Mouse (Mus musculus) intestine, postnatal 0 days (tissue): ENCODE measurements at regions not wholly inside any gene's neighbourhood (a gene's known extent, or its start where the extent isn't known, plus 50 kb on each side); places are given as distances from the start of the nearest gene placed in this dataset.

Experiments used
- ATAC-seq: fragments of 200-750 bp; cut with Nextera tagmentation; 2 replicates; pipeline ENCODE4 v1.8.0; 2017; ENCODE audit warnings: mild to moderate bottlenecking, moderate TSS enrichment, moderate library complexity
- H3K27ac ChIP-seq: fragments of 300-500 bp; sonication (generic); 2 replicates; pipeline ENCODE4 v1.5.1; 2014; ENCODE audit warnings: mild to moderate bottlenecking, low read depth, low read length, moderate library complexity
- H3K27me3 ChIP-seq: fragments of 300-500 bp; sonication (generic); replicated peaks from 2 replicates; pipeline ENCODE4 v1.6.1; 2014; ENCODE audit warnings: low read length, mixed read lengths; ENCODE audit not compliant: control insufficient read depth, insufficient read depth
- H3K36me3 ChIP-seq: fragments of 300-500 bp; sonication (generic); 2 replicates; pipeline ENCODE4 v1.6.1; 2014; ENCODE audit warnings: mild to moderate bottlenecking, moderate library complexity; ENCODE audit not compliant: control insufficient read depth, insufficient read depth
- H3K4me1 ChIP-seq: fragments of 300-500 bp; sonication (generic); replicated peaks from 2 replicates; pipeline ENCODE4 v1.6.1; 2014; ENCODE audit warnings: antibody characterized with exemption, low read length, mixed read lengths; ENCODE audit not compliant: control insufficient read depth, insufficient read depth
- H3K4me2 ChIP-seq: fragments of 300-500 bp; sonication (generic); replicated peaks from 2 replicates; pipeline ENCODE4 v1.6.1; 2014; ENCODE audit warnings: low read depth, mild to moderate bottlenecking, moderate library complexity
- H3K4me3 ChIP-seq: fragments of 300-500 bp; sonication (generic); 2 replicates; pipeline ENCODE4 v1.5.1; 2014; ENCODE audit warnings: low read depth, low read length
- H3K9ac ChIP-seq: fragments of 300-500 bp; sonication (generic); 2 replicates; pipeline ENCODE4 v1.6.1; 2014; ENCODE audit warnings: mild to moderate bottlenecking, low read depth, low read length
- H3K9me3 ChIP-seq: fragments of 300-500 bp; sonication (generic); 2 replicates; pipeline ENCODE4 v1.6.1; 2016; ENCODE audit warnings: mixed run types; ENCODE audit not compliant: control insufficient read depth
- CTCF ChIP-seq: sonication (generic); IDR thresholded peaks from 2 replicates; pipeline ENCODE4 v1.5.1; 2016; ENCODE audit warnings: low read depth, mild to moderate bottlenecking, control low read depth, antibody characterized with exemption, moderate library complexity
- WGBS: fragments of 180-500 bp; shearing (Covaris S2); extraction: QIAGEN DNeasy Blood & Tissue Kit; methylation state at CpG from one replicate; pipeline ENCODE4 v1.1.7; 2014; 5-methylcytosine and 5-hydroxymethylcytosine counted together

DNA sequence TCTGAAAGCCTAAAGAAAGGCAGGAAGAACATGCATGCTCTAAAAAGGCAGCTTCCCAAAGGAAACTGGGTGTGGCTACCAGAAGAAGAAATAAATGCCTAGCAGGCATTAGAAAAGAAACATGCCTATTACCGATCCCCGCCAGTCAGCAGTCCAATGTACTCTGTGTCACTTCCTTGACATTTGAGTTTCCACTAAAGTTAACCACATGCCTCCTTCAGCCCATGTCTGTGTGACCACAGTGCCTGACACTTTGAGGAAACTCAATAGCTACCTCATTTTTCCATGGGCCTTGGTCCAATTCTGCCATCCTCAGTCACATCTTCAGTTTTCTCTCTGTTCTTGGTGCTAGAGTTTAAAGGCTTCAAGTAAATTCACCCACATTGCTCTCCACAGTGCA lies 233.7 kb upstream of the Isx start:
- Histone ChIP-seq H3K9me3 (no peaks in the 10 kb centered on the region), H3K36me3 (no peaks in the 10 kb centered on the region), H3K9ac (no peak overlapping the region), H3K4me3 (no peak overlapping the region), H3K4me2 (no peak overlapping the region), H3K27ac (no peak overlapping the region), H3K4me1 (no peaks in the 10 kb centered on the region), H3K27me3 (no peaks in the 10 kb centered on the region)
- 73% methylated on average over 2 of the region's 2 CpGs for WGBS
- TF ChIP-seq CTCF = no peak
- ATAC-seq = no peak

DNA sequence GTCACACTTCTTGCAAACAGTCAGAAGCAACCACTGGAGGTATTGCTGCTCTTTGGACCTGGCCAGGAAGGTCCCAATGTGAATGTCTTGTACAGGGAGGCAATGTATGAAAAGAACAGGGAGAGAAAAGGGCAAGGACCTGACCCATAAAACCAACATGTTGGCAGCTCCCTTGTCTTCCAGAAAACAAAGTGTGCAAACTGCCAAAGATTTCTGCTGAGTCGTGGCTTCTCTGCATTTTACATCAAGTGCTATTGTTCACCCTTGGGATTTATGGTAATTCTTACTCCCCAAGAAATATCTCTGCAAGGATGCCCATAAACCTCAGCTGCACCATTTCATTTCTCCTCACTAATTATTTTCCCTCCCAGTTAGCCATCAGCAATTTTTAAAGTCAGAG lies 232.3 kb upstream of the Isx start:
- ATAC-seq = no peak
- no peak overlapping the region for H3K27ac ChIP-seq
- no peak overlapping the region for H3K4me2 ChIP-seq
- no peak overlapping the region for H3K9ac ChIP-seq
- no peaks in the 10 kb centered on the region for H3K9me3 ChIP-seq
- H3K36me3 ChIP-seq = no peaks in the 10 kb centered on the region
- no peaks in the 10 kb centered on the region for H3K4me1 ChIP-seq
- no peaks in the 10 kb centered on the region for H3K27me3 ChIP-seq
- WGBS = 63% methylated on average over 1 of the region's 1 CpGs
- no peak for TF ChIP-seq CTCF
- H3K4me3 ChIP-seq = no peak overlapping the region

DNA sequence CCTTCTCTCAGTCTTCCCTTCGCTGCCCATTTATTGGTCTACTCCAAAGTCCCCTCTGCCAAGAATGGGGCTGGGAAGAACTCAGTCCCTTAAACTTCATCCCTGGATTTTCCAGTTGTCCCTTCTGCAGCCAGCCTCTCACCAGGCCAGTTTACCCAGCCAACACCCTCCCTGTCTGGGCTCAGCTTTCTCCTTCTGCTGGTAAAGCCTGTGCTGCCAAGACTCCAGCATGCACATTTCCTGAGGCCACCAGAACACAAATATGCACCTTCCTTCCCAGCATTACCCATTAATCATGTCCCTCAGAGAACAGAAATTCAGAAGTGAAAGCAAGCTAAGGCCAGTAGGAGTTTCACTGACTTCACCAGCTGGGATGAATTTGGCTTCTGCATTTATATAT lies 213.0 kb upstream of the Isx start:
- TF ChIP-seq CTCF = no peak
- no peak overlapping the region for H3K4me2 ChIP-seq
- ATAC-seq = no peak
- H3K9me3 ChIP-seq = no peaks in the 10 kb centered on the region
- no peaks in the 10 kb centered on the region for H3K36me3 ChIP-seq
- H3K9ac ChIP-seq = no peak overlapping the region
- no peaks in the 10 kb centered on the region for H3K27me3 ChIP-seq
- H3K27ac ChIP-seq = no peak overlapping the region
- WGBS = 96% methylated on average over 1 of the region's 1 CpGs
- no peaks in the 10 kb centered on the region for H3K4me1 ChIP-seq
- no peak overlapping the region for H3K4me3 ChIP-seq

DNA sequence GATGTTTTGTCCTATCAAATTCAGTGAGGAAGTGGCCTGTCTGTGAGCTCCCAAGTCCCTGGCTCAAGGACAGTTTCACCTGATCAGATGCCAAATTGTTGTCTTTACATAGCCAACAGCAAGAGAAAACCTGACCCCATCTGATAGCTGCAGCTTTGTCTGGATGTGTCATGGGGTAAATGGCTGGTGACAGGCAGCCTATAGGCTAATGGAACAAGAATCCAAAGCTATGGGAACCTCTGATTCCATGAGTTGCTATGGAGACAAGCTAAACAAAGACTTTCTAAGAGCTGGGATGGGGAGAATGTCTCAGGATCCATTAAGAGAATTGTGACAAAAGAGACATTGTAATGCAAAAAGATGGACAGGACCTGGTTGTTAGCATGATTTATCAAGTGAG lies 184.6 kb upstream of the Isx start:
- no peak overlapping the region for H3K4me3 ChIP-seq
- H3K36me3 ChIP-seq = no peaks in the 10 kb centered on the region
- no peak for ATAC-seq
- no peak overlapping the region for H3K27ac ChIP-seq
- no peaks in the 10 kb centered on the region for H3K27me3 ChIP-seq
- no peak for TF ChIP-seq CTCF
- no peak overlapping the region for H3K9ac ChIP-seq
- no peak overlapping the region for H3K4me2 ChIP-seq
- no peaks in the 10 kb centered on the region for H3K9me3 ChIP-seq
- no peaks in the 10 kb centered on the region for H3K4me1 ChIP-seq

DNA sequence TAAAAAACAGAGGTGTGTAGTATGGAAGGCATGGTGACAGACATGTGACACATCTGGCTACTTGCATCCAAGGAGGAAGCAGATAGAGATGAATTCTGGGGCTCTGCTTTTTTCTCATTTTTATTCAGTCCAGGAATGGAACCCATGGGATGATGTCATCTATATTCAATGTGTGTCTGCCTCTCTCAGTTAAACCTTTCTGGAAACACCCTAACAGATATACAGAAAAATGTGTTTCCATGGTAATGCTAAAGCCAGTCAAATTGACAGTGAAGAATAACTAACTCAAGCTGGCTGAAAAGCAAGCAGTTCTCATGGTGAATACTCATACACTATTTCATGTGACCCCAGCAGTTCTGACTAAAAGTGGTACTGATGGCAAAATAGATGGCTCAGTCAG lies 177.0 kb upstream of the Isx start:
- TF ChIP-seq CTCF = no peak
- no peaks in the 10 kb centered on the region for H3K9me3 ChIP-seq
- no peak overlapping the region for H3K27ac ChIP-seq
- no peak overlapping the region for H3K4me3 ChIP-seq
- no peaks in the 10 kb centered on the region for H3K36me3 ChIP-seq
- no peak overlapping the region for H3K9ac ChIP-seq
- no peak for ATAC-seq
- no peaks in the 10 kb centered on the region for H3K4me1 ChIP-seq
- H3K27me3 ChIP-seq = no peaks in the 10 kb centered on the region
- no peak overlapping the region for H3K4me2 ChIP-seq

DNA sequence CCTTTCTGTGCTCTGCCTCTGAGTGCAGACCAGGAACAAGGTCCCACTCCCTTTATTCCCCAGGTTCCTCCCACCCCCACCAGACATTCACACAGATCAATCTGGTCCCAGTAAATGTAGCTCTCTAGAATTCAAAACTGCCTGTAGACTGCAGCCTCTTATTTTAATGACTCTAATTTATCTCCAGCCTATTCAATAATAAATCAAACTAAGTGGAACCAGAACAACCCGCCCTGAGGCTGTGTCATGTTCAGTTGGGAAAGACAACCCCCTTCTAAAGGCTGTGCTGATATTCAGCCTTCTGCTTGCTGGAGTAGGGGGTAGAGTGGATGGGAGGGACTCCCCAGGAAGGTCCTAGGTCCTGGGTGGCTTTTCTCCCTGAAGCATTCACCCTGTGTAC lies 175.7 kb upstream of the Isx start:
- Histone ChIP-seq H3K9me3 (no peaks in the 10 kb centered on the region), H3K36me3 (no peaks in the 10 kb centered on the region), H3K27ac (no peak overlapping the region), H3K4me1 (no peaks in the 10 kb centered on the region), H3K4me2 (no peak overlapping the region), H3K27me3 (no peaks in the 10 kb centered on the region), H3K9ac (no peak overlapping the region), H3K4me3 (no peak overlapping the region)
- no peak for TF ChIP-seq CTCF
- WGBS = 65% methylated on average over 1 of the region's 1 CpGs
- ATAC-seq = no peak

DNA sequence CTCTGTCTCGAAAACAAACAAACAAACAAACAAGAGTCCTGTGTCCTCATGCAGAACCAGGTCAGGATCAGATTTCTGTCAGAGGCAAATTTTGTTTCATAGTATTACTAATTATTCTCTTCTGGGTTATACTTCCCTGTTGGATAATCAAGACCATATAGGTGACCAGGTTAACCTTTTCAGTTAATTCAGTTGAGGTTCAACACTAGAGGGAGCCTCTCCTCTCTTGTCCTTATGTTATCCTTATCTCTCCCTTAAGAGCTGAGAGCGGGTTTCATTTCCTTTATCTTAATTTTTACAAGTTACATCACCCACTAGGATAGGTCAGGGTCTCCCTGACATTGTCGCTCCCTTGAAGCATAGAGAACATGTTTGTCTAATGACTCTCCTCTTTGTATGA lies 160.4 kb upstream of the Isx start:
- no peak overlapping the region for H3K4me2 ChIP-seq
- H3K9ac ChIP-seq = no peak overlapping the region
- H3K36me3 ChIP-seq = no peaks in the 10 kb centered on the region
- no peaks in the 10 kb centered on the region for H3K9me3 ChIP-seq
- TF ChIP-seq CTCF = peak; percentile 55
- no peaks in the 10 kb centered on the region for H3K4me1 ChIP-seq
- no peak overlapping the region for H3K27ac ChIP-seq
- H3K4me3 ChIP-seq = no peak overlapping the region
- WGBS = 62% methylated on average over 3 of the region's 3 CpGs
- ATAC-seq = no peak
- no peaks in the 10 kb centered on the region for H3K27me3 ChIP-seq
